Mouse (Mus musculus): ENCODE results near the gene Tnfsf4.

Gene Tnfsf4

GRCm38 (mm10) chr1:161463388-161464085 is 68.3 kb downstream of the Tnfsf4 start:
- DNase-seq (ENCODE audit: low spot score), result no peak
